Comparison of ENCODE assay signal across 8 mouse cellular contexts in genomic region chr2:158064571-158065048, GRCm38 (mm10). TPM values are rescaled to one million over a fixed set of nuclear protein-coding genes. Genes with fewer than 3 reads are reported as not detected.
DNase-seq lines count a peak whose midpoint lies in the region; ATAC-seq lines count a peak whose summit lies in the region.

No protein-coding gene starts in this region.

- H3K9ac ChIP-seq in midbrain, embryonic 14.5 days (replicated peaks; ENCODE audit: low read length) = no peak overlapping the region
- H3K9ac ChIP-seq in midbrain, embryonic 11.5 days (ENCODE audit: low read length) = no peak overlapping the region
- H3K9ac ChIP-seq in intestine, embryonic 15.5 days = no peak overlapping the region

- no peak overlapping the region for H3K27ac ChIP-seq in midbrain, embryonic 14.5 days (replicated peaks; ENCODE audit: low read depth, low read length)
- H3K27ac ChIP-seq in midbrain, embryonic 11.5 days (ENCODE audit: low read depth, low read length) = no peak overlapping the region
- H3K27ac ChIP-seq in intestine, embryonic 15.5 days = no peak overlapping the region

- no peaks in the 10 kb centered on the region for H3K9me3 ChIP-seq in midbrain, embryonic 14.5 days (ENCODE audit: control insufficient read depth, low read length)
- no peaks in the 10 kb centered on the region for H3K9me3 ChIP-seq in midbrain, embryonic 11.5 days (ENCODE audit: control insufficient read depth, low read length)
- no peaks in the 10 kb centered on the region for H3K9me3 ChIP-seq in intestine, embryonic 15.5 days

- H3K27me3 ChIP-seq in midbrain, embryonic 14.5 days (ENCODE audit: control insufficient read depth, insufficient read depth, low read length) = no peaks in the 10 kb centered on the region
- H3K27me3 ChIP-seq in midbrain, embryonic 11.5 days (ENCODE audit: control insufficient read depth, insufficient read depth, low read length) = no peaks in the 10 kb centered on the region
- H3K27me3 ChIP-seq in intestine, embryonic 15.5 days (replicated peaks) = no peaks in the 10 kb centered on the region

- H3K36me3 ChIP-seq in midbrain, embryonic 14.5 days (ENCODE audit: control insufficient read depth, insufficient read depth, low read length) = peaks cover 60% of the 10 kb centered on the region
- peaks cover 7% of the 10 kb centered on the region; the same call in 1 of the 2 replicates for H3K36me3 ChIP-seq in midbrain, embryonic 11.5 days (ENCODE audit: control insufficient read depth, insufficient read depth, low read length)
- peaks cover 5% of the 10 kb centered on the region for H3K36me3 ChIP-seq in intestine, embryonic 15.5 days

- ATAC-seq in cerebellum, adult (ENCODE audit: insufficient number of reproducible peaks, low FRiP score, low TSS enrichment) = no peak
- no peak for ATAC-seq in midbrain, embryonic 14.5 days (ENCODE audit: low FRiP score, low TSS enrichment)
- ATAC-seq in midbrain, embryonic 11.5 days (ENCODE audit: low FRiP score) = no peak
- ATAC-seq in intestine, embryonic 15.5 days = peak; percentile 36; the same call in 1 of the 2 replicates
- 0 out of 2 replicates have a peak, but pooled peaks have one; percentile 65 for ATAC-seq in megakaryocyte-erythroid progenitor cell, adult 5-6 weeks (replicated peaks; ENCODE audit: low FRiP score, low TSS enrichment, poor library complexity, severe bottlenecking)

- no peak overlapping the region for H3K4me3 ChIP-seq in midbrain, embryonic 14.5 days (replicated peaks; ENCODE audit: low read depth, low read length)
- H3K4me3 ChIP-seq in midbrain, embryonic 11.5 days (ENCODE audit: low read depth, low read length) = no peak overlapping the region
- H3K4me3 ChIP-seq in intestine, embryonic 15.5 days (replicated peaks) = no peak overlapping the region

- no peaks in the 10 kb centered on the region for H3K4me1 ChIP-seq in midbrain, embryonic 14.5 days (ENCODE audit: control insufficient read depth, insufficient read depth, low read length)
- H3K4me1 ChIP-seq in midbrain, embryonic 11.5 days (ENCODE audit: control insufficient read depth, insufficient read depth, low read length) = no peaks in the 10 kb centered on the region
- no peaks in the 10 kb centered on the region for H3K4me1 ChIP-seq in intestine, embryonic 15.5 days (replicated peaks)

- peak; percentile 23 for DNase-seq in cerebellum, adult 8-10 months
- DNase-seq in midbrain, embryonic 14.5 days = peak; percentile 67
- no peak for DNase-seq in midbrain, embryonic 11.5 days (ENCODE audit: low spot score, missing footprints)
- DNase-seq in adrenal gland, postnatal 25 days = no peak
- DNase-seq in adrenal gland, adult 18-20 months (ENCODE audit: low spot score in 2 of 2) = no peak

- no peak overlapping the region for H3K4me2 ChIP-seq in midbrain, embryonic 14.5 days (ENCODE audit: low read length)
- no peak overlapping the region for H3K4me2 ChIP-seq in midbrain, embryonic 11.5 days
- H3K4me2 ChIP-seq in intestine, embryonic 15.5 days (replicated peaks) = no peak overlapping the region

- 70% methylated on average over 3 of the region's 3 CpGs for WGBS in midbrain, embryonic 14.5 days
- 75% methylated on average over 3 of the region's 3 CpGs for WGBS in midbrain, embryonic 11.5 days
- 30% methylated on average over 3 of the region's 3 CpGs for WGBS in intestine, embryonic 15.5 days

RNA-seq across cellular contexts. Expression of gene Rprd1b, which starts 36.3 kb away (rescaled TPM):
- polyA plus RNA-seq in midbrain, embryonic 14.5 days (2014; fragmentation: Nextera tagmentation; extraction: Ambion mirVana) = 32.9 and 40.2 TPM in 2 replicates
- 64.9 and 68.1 TPM in 2 replicates for polyA plus RNA-seq in midbrain, embryonic 11.5 days (2014; fragmentation: Nextera tagmentation; extraction: Ambion mirVana)
- polyA plus RNA-seq in intestine, embryonic 15.5 days (2015; fragmentation: Nextera tagmentation; extraction: Ambion mirVana) = 40.3 and 40.7 TPM in 2 replicates
- 41.1 and 48.7 TPM in 2 replicates for total RNA-seq in megakaryocyte-erythroid progenitor cell, adult 5-6 weeks (2014; fragmentation: Nextera tagmentation)
- total RNA-seq in megakaryocyte-erythroid progenitor cell, adult 5-6 weeks (2017) = 21.6 and 27.9 TPM in 2 replicates
- total RNA-seq in adrenal gland, postnatal 25 days (2021) = 31.0 and 32.6 TPM in 2 replicates
- total RNA-seq in adrenal gland, adult 18-20 months (2021) = 10 to 100 TPM; 28.6 to 35.3 TPM

RNA-seq across cellular contexts. Expression of gene Tti1, which starts 36.4 kb away (rescaled TPM):
- 11.4 and 20.5 TPM in 2 replicates for polyA plus RNA-seq in midbrain, embryonic 14.5 days (2014; fragmentation: Nextera tagmentation; extraction: Ambion mirVana)
- polyA plus RNA-seq in midbrain, embryonic 11.5 days (2014; fragmentation: Nextera tagmentation; extraction: Ambion mirVana) = 28.8 and 30.3 TPM in 2 replicates
- polyA plus RNA-seq in intestine, embryonic 15.5 days (2015; fragmentation: Nextera tagmentation; extraction: Ambion mirVana) = 20.8 and 21.3 TPM in 2 replicates
- total RNA-seq in megakaryocyte-erythroid progenitor cell, adult 5-6 weeks (2014; fragmentation: Nextera tagmentation) = 22.0 and 28.8 TPM in 2 replicates
- total RNA-seq in megakaryocyte-erythroid progenitor cell, adult 5-6 weeks (2017) = 24.7 and 27.7 TPM in 2 replicates
- total RNA-seq in adrenal gland, postnatal 25 days (2021) = 20.2 and 26.3 TPM in 2 replicates
- total RNA-seq in adrenal gland, adult 18-20 months (2021) = 10 to 100 TPM; 17.8 to 18.9 TPM

Comparison
In these comparisons a context has a peak if more than half of its experiments do, and no peak if none do; other contexts are left out.
1. DNase-seq: peak in cerebellum, adult 8-10 months (single experiment) and midbrain, embryonic 14.5 days (single experiment); none in midbrain, embryonic 11.5 days (single experiment), adrenal gland, postnatal 25 days (single experiment) and adrenal gland, adult 18-20 months (0 of 2).
2. ATAC-seq: peak in intestine, embryonic 15.5 days (single experiment) and megakaryocyte-erythroid progenitor cell, adult 5-6 weeks (single experiment); none in cerebellum, adult (single experiment), midbrain, embryonic 14.5 days (single experiment) and midbrain, embryonic 11.5 days (single experiment).